Mouse (Mus musculus) cortical plate, adult 2 months (tissue): ENCODE results near the gene Chpf.

Experiments used
- CTCF ChIP-seq: fragments of 200-500 bp; IDR thresholded peaks from 2 replicates; pipeline ENCODE4 v1.5.1; 2011; ENCODE audit warnings: mild to moderate bottlenecking, control low read depth, low read length; ENCODE audit not compliant: insufficient read depth; ENCODE audit errors: extremely low read depth
- POLR2A ChIP-seq: fragments of 200-500 bp; IDR thresholded peaks from 2 replicates; pipeline ENCODE4 v1.6.1; 2011; ENCODE audit warnings: mild to moderate bottlenecking, low read length, control low read depth; ENCODE audit not compliant: insufficient read depth; ENCODE audit errors: extremely low read depth

- TF ChIP-seq POLR2A (no peak), CTCF (no peak)
Observed at GRCm38 (mm10) chr1:75438782-75439181, 40.3 kb downstream of the Chpf start.
